In the genomic region with DNA sequence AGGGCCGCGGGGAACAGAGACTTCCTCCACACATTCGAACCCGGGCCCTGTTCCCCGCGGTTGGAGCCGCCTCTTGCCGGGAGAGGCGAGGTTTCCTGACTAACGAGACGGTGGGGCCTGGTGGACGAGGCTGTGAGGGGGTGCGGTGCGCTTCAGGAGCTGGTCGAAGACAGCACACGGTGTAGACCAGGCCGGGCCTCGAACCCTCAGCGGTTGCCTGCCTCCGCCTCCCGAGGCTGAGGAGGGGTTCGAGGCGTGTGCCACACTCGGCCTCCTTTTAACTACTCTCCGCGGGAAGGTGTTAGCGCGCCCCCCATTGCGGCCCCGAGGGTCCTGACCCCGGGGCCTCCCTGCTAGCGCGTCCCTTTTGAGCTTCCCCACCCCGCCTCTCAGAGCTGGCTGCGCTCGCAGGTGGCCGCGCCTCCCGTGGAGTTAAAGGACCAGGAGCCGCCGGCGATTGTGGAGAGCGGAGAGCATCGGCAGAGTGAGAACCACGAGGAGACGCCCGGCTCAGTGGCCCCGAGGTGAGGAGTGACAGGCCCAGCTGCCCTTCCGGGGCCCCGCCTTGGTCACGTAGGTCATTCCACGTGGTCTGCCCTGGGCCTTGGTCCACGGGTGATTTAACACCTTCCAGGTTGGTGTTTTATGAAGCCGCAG, we compare ENCODE assay signal across 8 mouse cellular contexts. TPM values are rescaled to one million over a fixed set of nuclear protein-coding genes. Genes with fewer than 3 reads are reported as not detected.
DNase-seq lines count a peak whose midpoint lies in the region; ATAC-seq and TF ChIP-seq lines count a peak whose summit lies in the region.

No protein-coding gene starts in this region.

- peaks cover 11% of the 10 kb centered on the region for H3K36me3 ChIP-seq in embryonic facial prominence, embryonic 11.5 days (replicated peaks; ENCODE audit: control insufficient read depth, insufficient read depth, low read depth, low read length)
- peaks cover 18% of the 10 kb centered on the region for H3K36me3 ChIP-seq in heart, postnatal 0 days (replicated peaks; ENCODE audit: control insufficient read depth, insufficient read depth, low read length)
- peaks cover 6% of the 10 kb centered on the region; the same call in 1 of the 2 replicates for H3K36me3 ChIP-seq in splenic B cell, adult 2 months (ENCODE audit: control insufficient read depth, insufficient read depth, low read length, poor library complexity, severe bottlenecking)

- peak; percentile 64; the same call in 1 of the 2 replicates for ATAC-seq in embryonic facial prominence, embryonic 11.5 days (replicated peaks; ENCODE audit: insufficient number of reproducible peaks, low FRiP score, low TSS enrichment, low read depth)
- ATAC-seq in heart, postnatal 0 days (ENCODE audit: insufficient read depth, low read depth), result peak; percentile 45
- peak; percentile 54 for ATAC-seq in megakaryocyte, adult 5-6 weeks (ENCODE audit: poor library complexity, severe bottlenecking)

- TF ChIP-seq EP300 in heart, postnatal 0 days (IDR thresholded peaks at IDR 0.05; ENCODE audit: low read depth), result no peak

- H3K4me3 ChIP-seq in embryonic facial prominence, embryonic 11.5 days (ENCODE audit: low read depth, low read length), result peak overlapping the region; percentile 42
- peak overlapping the region; percentile 43 for H3K4me3 ChIP-seq in heart, postnatal 0 days (ENCODE audit: low read depth, low read length)

- no peak for TF ChIP-seq CTCF in heart, postnatal 0 days (IDR thresholded peaks at IDR 0.05; ENCODE audit: low read depth)

- H3K4me2 ChIP-seq in embryonic facial prominence, embryonic 11.5 days (ENCODE audit: low read depth, low read length), result peak overlapping the region; percentile 89
- H3K4me2 ChIP-seq in heart, postnatal 0 days (ENCODE audit: low read depth, low read length), result peak overlapping the region; percentile 77

- DNase-seq in urinary bladder, postnatal 25 days (ENCODE audit: low spot score), result peak; percentile 29
- no peak for DNase-seq in urinary bladder, adult 2 months (ENCODE audit: low spot score)
- DNase-seq in embryonic facial prominence, embryonic 11.5 days (ENCODE audit: low spot score), result peak; percentile 44
- DNase-seq in heart, postnatal 0 days (ENCODE audit: low spot score), result no peak
- DNase-seq in kidney, postnatal 25 days, result peak; percentile 52 to 79
- peak; percentile 50 for DNase-seq in splenic B cell, adult 2 months (ENCODE audit: low read depth, low spot score)
- DNase-seq in left cerebral cortex, adult 11 months (ENCODE audit: low spot score), result no peak

- WGBS in embryonic facial prominence, embryonic 11.5 days, result 3% methylated on average over 54 of the region's 54 CpGs
- WGBS in heart, postnatal 0 days, result 3% methylated on average over 51 of the region's 54 CpGs

- H3K27me3 ChIP-seq in embryonic facial prominence, embryonic 11.5 days (ENCODE audit: control insufficient read depth, insufficient read depth, low read length), result no peaks in the 10 kb centered on the region
- H3K27me3 ChIP-seq in heart, postnatal 0 days (ENCODE audit: control insufficient read depth, insufficient read depth, low read length), result no peaks in the 10 kb centered on the region
- no peaks in the 10 kb centered on the region for H3K27me3 ChIP-seq in splenic B cell, adult 2 months (ENCODE audit: control insufficient read depth, insufficient read depth, low read length, poor library complexity, severe bottlenecking)

- peak overlapping the region; percentile 67 for H3K9ac ChIP-seq in embryonic facial prominence, embryonic 11.5 days (replicated peaks; ENCODE audit: low read length)
- peak overlapping the region; percentile 27; the same call in 1 of the 2 replicates for H3K9ac ChIP-seq in heart, postnatal 0 days (replicated peaks; ENCODE audit: low read depth, low read length)

- H3K4me1 ChIP-seq in embryonic facial prominence, embryonic 11.5 days (ENCODE audit: control insufficient read depth, insufficient read depth, low read length), result no peaks in the 10 kb centered on the region
- H3K4me1 ChIP-seq in heart, postnatal 0 days (ENCODE audit: control insufficient read depth, insufficient read depth), result peaks cover 7% of the 10 kb centered on the region

- no peaks in the 10 kb centered on the region for H3K9me3 ChIP-seq in embryonic facial prominence, embryonic 11.5 days (replicated peaks; ENCODE audit: control insufficient read depth, low read length)
- H3K9me3 ChIP-seq in heart, postnatal 0 days (replicated peaks; ENCODE audit: control insufficient read depth, low read length), result no peaks in the 10 kb centered on the region

- no peak overlapping the region for H3K27ac ChIP-seq in embryonic facial prominence, embryonic 11.5 days (replicated peaks; ENCODE audit: low read depth, low read length)
- H3K27ac ChIP-seq in heart, postnatal 0 days (ENCODE audit: low read depth), result no peak overlapping the region

RNA-seq across cellular contexts. Expression of a gene that starts 0.5 kb away (rescaled TPM):
- 2.8 and 3.2 TPM in 2 replicates for polyA plus RNA-seq in urinary bladder, adult 2 months (2012; rRNA removed)
- 89.2 and 89.9 TPM in 2 replicates for polyA plus RNA-seq in embryonic facial prominence, embryonic 11.5 days (2014; fragmentation: Nextera tagmentation; extraction: Ambion mirVana)
- total RNA-seq in heart, postnatal 0 days (2014; rRNA removed; ENCODE audit: low replicate concordance), result 0.15 and 1.7 TPM in 2 replicates
- polyA plus RNA-seq in heart, postnatal 0 days (2015; fragmentation: Nextera tagmentation; extraction: Ambion mirVana), result 9.7 and 11.8 TPM in 2 replicates
- 67.7 and 97.1 TPM in 2 replicates for total RNA-seq in megakaryocyte, adult 5-6 weeks (2015)
- total RNA-seq in megakaryocyte, adult 5-6 weeks (2017), result 46.2 and 47.5 TPM in 2 replicates

RNA-seq across cellular contexts. Expression of a gene that starts 15.6 kb away (rescaled TPM):
- 39.2 and 51.4 TPM in 2 replicates for polyA plus RNA-seq in urinary bladder, adult 2 months (2012; rRNA removed)
- 73.0 and 85.7 TPM in 2 replicates for polyA plus RNA-seq in embryonic facial prominence, embryonic 11.5 days (2014; fragmentation: Nextera tagmentation; extraction: Ambion mirVana)
- 38.6 and 40.0 TPM in 2 replicates for total RNA-seq in heart, postnatal 0 days (2014; rRNA removed; ENCODE audit: low replicate concordance)
- polyA plus RNA-seq in heart, postnatal 0 days (2015; fragmentation: Nextera tagmentation; extraction: Ambion mirVana), result 36.3 and 38.3 TPM in 2 replicates
- 11.6 and 17.3 TPM in 2 replicates for total RNA-seq in megakaryocyte, adult 5-6 weeks (2015)
- total RNA-seq in megakaryocyte, adult 5-6 weeks (2017), result 49.7 and 53.4 TPM in 2 replicates

RNA-seq across cellular contexts. Expression of a gene that starts 21.3 kb away (rescaled TPM):
- polyA plus RNA-seq in urinary bladder, adult 2 months (2012; rRNA removed), result 31.4 and 33.1 TPM in 2 replicates
- polyA plus RNA-seq in embryonic facial prominence, embryonic 11.5 days (2014; fragmentation: Nextera tagmentation; extraction: Ambion mirVana), result 40.3 and 40.5 TPM in 2 replicates
- 45.5 and 52.8 TPM in 2 replicates for total RNA-seq in heart, postnatal 0 days (2014; rRNA removed; ENCODE audit: low replicate concordance)
- 33.0 and 33.5 TPM in 2 replicates for polyA plus RNA-seq in heart, postnatal 0 days (2015; fragmentation: Nextera tagmentation; extraction: Ambion mirVana)
- 7.4 and 8.8 TPM in 2 replicates for total RNA-seq in megakaryocyte, adult 5-6 weeks (2015)
- 9.7 and 11.9 TPM in 2 replicates for total RNA-seq in megakaryocyte, adult 5-6 weeks (2017)

RNA-seq across cellular contexts. Expression of a gene that starts 25.7 kb away (rescaled TPM):
- 362 and 430 TPM in 2 replicates for polyA plus RNA-seq in urinary bladder, adult 2 months (2012; rRNA removed)
- polyA plus RNA-seq in embryonic facial prominence, embryonic 11.5 days (2014; fragmentation: Nextera tagmentation; extraction: Ambion mirVana), result 815 and 826 TPM in 2 replicates
- 211 and 235 TPM in 2 replicates for total RNA-seq in heart, postnatal 0 days (2014; rRNA removed; ENCODE audit: low replicate concordance)
- 201 and 266 TPM in 2 replicates for polyA plus RNA-seq in heart, postnatal 0 days (2015; fragmentation: Nextera tagmentation; extraction: Ambion mirVana)
- 163 and 187 TPM in 2 replicates for total RNA-seq in megakaryocyte, adult 5-6 weeks (2015)
- total RNA-seq in megakaryocyte, adult 5-6 weeks (2017), result 821 and 830 TPM in 2 replicates

RNA-seq across cellular contexts. Expression of a gene that starts 29.3 kb away (rescaled TPM):
- 0.15 TPM in 2 replicates for polyA plus RNA-seq in urinary bladder, adult 2 months (2012; rRNA removed)
- polyA plus RNA-seq in embryonic facial prominence, embryonic 11.5 days (2014; fragmentation: Nextera tagmentation; extraction: Ambion mirVana), result 11.1 and 14.4 TPM in 2 replicates
- total RNA-seq in heart, postnatal 0 days (2014; rRNA removed; ENCODE audit: low replicate concordance), result not detected in 2 replicates
- 0.27 and 0.56 TPM in 2 replicates for polyA plus RNA-seq in heart, postnatal 0 days (2015; fragmentation: Nextera tagmentation; extraction: Ambion mirVana)
- total RNA-seq in megakaryocyte, adult 5-6 weeks (2015), result 2.0 and 5.2 TPM in 2 replicates
- 1.8 and 8.7 TPM in 2 replicates for total RNA-seq in megakaryocyte, adult 5-6 weeks (2017)

Comparison
In these comparisons a context has a peak if more than half of its experiments do, and no peak if none do; other contexts are left out.
1. DNase-seq: peak in urinary bladder, postnatal 25 days (single experiment), embryonic facial prominence, embryonic 11.5 days (single experiment), kidney, postnatal 25 days (2 of 2) and splenic B cell, adult 2 months (single experiment); none in urinary bladder, adult 2 months (single experiment), heart, postnatal 0 days (single experiment) and left cerebral cortex, adult 11 months (single experiment).
2. Peak in every context shown above with its lines, with median percentiles within 50 percentile points of each other: ATAC-seq.